Comparison of ENCODE assay signal across 28 mouse cellular contexts in the genomic region with DNA sequence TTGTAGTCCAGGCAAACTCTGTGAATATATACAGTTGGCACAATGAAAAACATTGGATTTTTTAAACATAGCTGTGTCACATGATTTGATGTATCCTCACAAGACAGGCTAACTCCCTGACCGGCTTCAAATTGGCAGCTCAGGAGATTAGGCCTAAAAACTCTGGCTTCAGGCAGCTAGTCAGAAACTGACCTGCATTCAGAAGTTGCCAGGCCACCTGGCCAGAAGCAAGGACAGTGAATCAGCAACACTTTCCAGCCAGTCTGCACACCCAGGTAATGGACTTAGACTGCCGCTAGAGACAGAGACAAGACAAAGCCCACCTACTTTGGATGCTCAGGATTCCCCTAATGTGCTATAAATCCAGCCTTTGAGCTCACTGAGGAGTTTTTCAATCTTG.
A peak's percentile ranks its signal among the peaks of the same experiment; 100 is the strongest.
DNase-seq lines count a peak whose midpoint lies in the region; ATAC-seq and TF ChIP-seq lines count a peak whose summit lies in the region.
"Had no signal": no experiment of that assay in that cellular context is flagged by ENCODE, and none has a peak within 500 bp of the region (broad histone marks: within the 10 kb centered on the region; RNA-seq: fewer than 3 reads in every experiment).

No protein-coding gene starts in this region.

- H3K9ac ChIP-seq in liver, embryonic 11.5 days (ENCODE audit: low read depth, low read length), result no peak overlapping the region
- H3K9ac ChIP-seq: embryonic facial prominence, embryonic 13.5 days; forebrain, embryonic 12.5 days; forebrain, embryonic 15.5 days; heart, embryonic 12.5 days; heart, embryonic 15.5 days; hindbrain, embryonic 14.5 days had no signal

- H3K4me2 ChIP-seq in liver, embryonic 11.5 days, result no peak overlapping the region
- H3K4me2 ChIP-seq: embryonic facial prominence, embryonic 13.5 days; forebrain, embryonic 12.5 days; forebrain, embryonic 15.5 days; heart, embryonic 12.5 days; heart, embryonic 15.5 days; hindbrain, embryonic 14.5 days had no signal

- H3K4me1 ChIP-seq in liver, embryonic 11.5 days (replicated peaks; ENCODE audit: control insufficient read depth, insufficient read depth, low read length), result no peaks in the 10 kb centered on the region
- H3K4me1 ChIP-seq: embryonic facial prominence, embryonic 10.5 days; embryonic facial prominence, embryonic 13.5 days; forebrain, embryonic 12.5 days; forebrain, embryonic 15.5 days; heart, embryonic 12.5 days; heart, embryonic 15.5 days had no signal

- WGBS in liver, embryonic 11.5 days, result 81% methylated on average over 2 of the region's 2 CpGs

- TF ChIP-seq CTCF in left cerebral cortex, adult 2 months (IDR thresholded peaks at IDR 0.05), result no peak

- no peaks in the 10 kb centered on the region for H3K36me3 ChIP-seq in liver, embryonic 11.5 days (ENCODE audit: control insufficient read depth, insufficient read depth, low read length)
- H3K36me3 ChIP-seq: embryonic facial prominence, embryonic 10.5 days; embryonic facial prominence, embryonic 13.5 days; forebrain, embryonic 12.5 days; forebrain, embryonic 15.5 days; heart, embryonic 12.5 days; heart, embryonic 15.5 days had no signal

- no peaks in the 10 kb centered on the region for H3K27me3 ChIP-seq in liver, embryonic 11.5 days (replicated peaks; ENCODE audit: control insufficient read depth, insufficient read depth, low read length)
- H3K27me3 ChIP-seq: embryonic facial prominence, embryonic 13.5 days; forebrain, embryonic 12.5 days; forebrain, embryonic 15.5 days; heart, embryonic 12.5 days; heart, embryonic 15.5 days had no signal

- intact Hi-C loops in left cerebral cortex, adult 2 months (cut with DNase I), result no loop called here

- no peak overlapping the region for H3K4me3 ChIP-seq in liver, embryonic 11.5 days (ENCODE audit: low read depth, low read length)
- H3K4me3 ChIP-seq in left cerebral cortex, adult 2 months, result no peak overlapping the region
- H3K4me3 ChIP-seq: embryonic facial prominence, embryonic 10.5 days; embryonic facial prominence, embryonic 13.5 days; erythroblast, embryonic 14.5 days; forebrain, embryonic 12.5 days; forebrain, embryonic 15.5 days; heart, embryonic 12.5 days; heart, embryonic 15.5 days had no signal

- no peaks in the 10 kb centered on the region for H3K9me3 ChIP-seq in liver, embryonic 11.5 days (ENCODE audit: control insufficient read depth, low read length)
- H3K9me3 ChIP-seq: embryonic facial prominence, embryonic 10.5 days; embryonic facial prominence, embryonic 13.5 days; forebrain, embryonic 12.5 days; forebrain, embryonic 15.5 days; heart, embryonic 12.5 days; heart, embryonic 15.5 days had no signal

- H3K27ac ChIP-seq in liver, embryonic 11.5 days (ENCODE audit: low read depth, low read length), result no peak overlapping the region
- H3K27ac ChIP-seq in left cerebral cortex, adult 2 months, result no peak overlapping the region
- H3K27ac ChIP-seq: embryonic facial prominence, embryonic 10.5 days; embryonic facial prominence, embryonic 13.5 days; forebrain, embryonic 12.5 days; forebrain, embryonic 15.5 days; heart, embryonic 15.5 days; hindbrain, embryonic 14.5 days; hindbrain, postnatal 0 days had no signal

- peak; percentile 58; the same call in 1 of the 2 replicates for ATAC-seq in cerebellum, adult (ENCODE audit: insufficient number of reproducible peaks, low FRiP score, low TSS enrichment)
- ATAC-seq in liver, embryonic 11.5 days (replicated peaks; ENCODE audit: low FRiP score), result no peak
- ATAC-seq: activated CD4-positive, CD25-positive, alpha-beta regulatory T cell, adult 4 months; forebrain, embryonic 15.5 days; hindbrain, postnatal 0 days; inflammation-experienced regulatory T-cells, adult 6 months; intestine, embryonic 16.5 days had no signal

- no peak for DNase-seq in cerebellum, postnatal 4 days (ENCODE audit: low spot score in 2 of 2)
- DNase-seq in cerebellum, adult 18-20 months, result peak; percentile 10 to 26
- peak; percentile 26 for DNase-seq in cerebellum, adult 9-11 months
- peak; percentile 17 to 34 for DNase-seq in cerebellum, postnatal 25 days
- no peak for DNase-seq in adrenal gland, postnatal 4 days (ENCODE audit: low spot score in 2 of 2)
- DNase-seq in liver, embryonic 11.5 days (ENCODE audit: low spot score), result no peak
- no peak for DNase-seq in left cerebral cortex, adult 2 months (ENCODE audit: extremely low spot score in 1 of 2, low spot score in 2 of 2)
- DNase-seq: adrenal gland, adult 8-10 months; adrenal gland, postnatal 25 days; embryo, embryonic 11 days; gastrocnemius, postnatal 25 days; heart, adult 18-20 months; heart, postnatal 10 days; heart, postnatal 36 days; kidney, adult 18-20 months had no signal

Comparison
In these comparisons a context has a peak if more than half of its experiments do, and no peak if none do; other contexts are left out.
1. DNase-seq: peak in cerebellum, adult 18-20 months (2 of 2), cerebellum, adult 9-11 months (single experiment) and cerebellum, postnatal 25 days (2 of 2); none in cerebellum, postnatal 4 days (0 of 2), adrenal gland, postnatal 4 days (0 of 2), liver, embryonic 11.5 days (single experiment) and left cerebral cortex, adult 2 months (0 of 2).